Mouse (Mus musculus) embryonic facial prominence, embryonic 10.5 days (tissue): ENCODE data around the gene Cdh15. TPM values are rescaled to one million over a fixed set of nuclear protein-coding genes. Genes with fewer than 3 reads are reported as not detected.

Experiments used
- DNase-seq: peaks from one replicate; pipeline ENCODE4 v3.0.0-alpha.2; 2017; ENCODE audit warnings: low spot score
- H3K27ac ChIP-seq: fragments of 300-500 bp; sonication (generic); replicated peaks from 2 replicates; pipeline ENCODE4 v1.5.1; 2016; ENCODE audit warnings: mild to moderate bottlenecking
- H3K27me3 ChIP-seq: fragments of 300-500 bp; sonication (generic); replicated peaks from 2 replicates; pipeline ENCODE4 v1.6.1; 2016; ENCODE audit warnings: low read depth, mild to moderate bottlenecking; ENCODE audit not compliant: poor library complexity, severe bottlenecking
- H3K36me3 ChIP-seq: fragments of 300-500 bp; sonication (generic); replicated peaks from 2 replicates; pipeline ENCODE4 v1.6.1; 2016; ENCODE audit warnings: mild to moderate bottlenecking, moderate library complexity
- H3K4me1 ChIP-seq: fragments of 300-500 bp; sonication (generic); 2 replicates; pipeline ENCODE4 v1.6.1; 2016
- H3K4me3 ChIP-seq: fragments of 300-500 bp; sonication (generic); 2 replicates; pipeline ENCODE4 v1.5.1; 2016; ENCODE audit warnings: mild to moderate bottlenecking, moderate library complexity
- H3K9me3 ChIP-seq: fragments of 300-500 bp; sonication (generic); 2 replicates; pipeline ENCODE4 v1.6.1; 2016; ENCODE audit warnings: mild to moderate bottlenecking
- WGBS: fragments of 180-500 bp; shearing (Covaris S2); methylation state at CpG from one replicate; pipeline ENCODE4 v1.1.7; 2016; 5-methylcytosine and 5-hydroxymethylcytosine counted together
- polyA plus RNA-seq: library from polyadenylated mRNA; unstranded; fragments of >200 nt; fragmentation: Nextera tagmentation; extraction: Ambion mirVana; gene quantifications from 2 replicates; pipeline ENCODE4 v1.2.1, GENCODE M21; 2016

Gene Cdh15
- 1.7 and 2.0 TPM in 2 replicates for polyA plus RNA-seq

DNA sequence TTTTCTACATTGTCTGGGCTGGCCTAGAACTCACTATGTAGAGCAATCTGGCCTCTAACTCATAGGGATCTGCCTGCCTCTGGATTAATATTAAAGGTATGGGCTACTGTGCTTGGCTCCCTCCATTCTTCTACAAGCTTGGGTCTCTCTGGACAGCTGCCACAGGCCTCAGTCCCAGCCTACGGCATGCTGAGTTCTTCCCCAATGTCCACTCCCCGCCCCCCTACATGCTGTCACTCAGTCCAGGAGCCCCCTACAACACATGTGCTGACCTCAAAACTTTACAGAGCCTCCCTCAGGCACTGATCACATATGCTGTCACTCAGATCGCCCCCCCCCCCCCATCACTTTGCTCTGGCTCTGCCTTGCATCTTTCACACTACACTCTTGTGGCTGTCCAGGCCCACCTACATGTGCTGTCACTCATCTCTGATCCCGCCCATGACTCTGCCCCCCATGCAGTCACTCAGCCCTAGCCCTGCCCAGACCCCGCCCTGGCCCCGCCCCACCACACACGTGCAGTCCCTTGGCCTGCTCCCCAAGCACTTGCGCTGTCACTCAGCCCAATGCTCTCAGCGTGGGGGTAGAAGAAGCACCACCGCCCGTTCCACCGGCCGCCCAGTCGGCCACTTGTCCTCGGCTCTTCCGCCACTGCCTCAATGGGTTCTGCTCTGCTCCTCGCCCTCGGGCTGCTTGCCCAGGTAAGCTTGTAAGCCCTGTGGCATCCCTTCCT lies at the start of gene Cdh15:
Cdh15 (plus strand) TSS at position 138 of the 733 bp plus-strand sequence.
- Histone ChIP-seq H3K27me3 (peaks cover 39% of the 10 kb centered on the region), H3K27ac (peak within 1 kb of the TSS; percentile 51; the same call in 1 of the 2 replicates), H3K9me3 (no peaks in the 10 kb centered on the region), H3K4me3 (peak within 1 kb of the TSS; percentile 44), H3K4me1 (peaks cover 40% of the 10 kb centered on the region), H3K36me3 (no peaks in the 10 kb centered on the region)
- DNase-seq: peak; percentile 86
- 14% methylated on average over 18 of the region's 18 CpGs for WGBS

- Histone ChIP-seq H3K9me3 (no peaks in the 10 kb centered on the region), H3K4me1 (peaks cover 34% of the 10 kb centered on the region), H3K4me3 (no peak overlapping the region), H3K27me3 (peaks cover 37% of the 10 kb centered on the region), H3K36me3 (peaks cover 15% of the 10 kb centered on the region), H3K27ac (peak overlapping the region; percentile 27; the same call in 1 of the 2 replicates)
- peak; percentile 28 for DNase-seq
- WGBS: 25% methylated on average over 15 of the region's 15 CpGs
Observed at GRCm38 (mm10) chr8:122803906-122804761, 43.6 kb upstream of the Cdh15 start.

DNA sequence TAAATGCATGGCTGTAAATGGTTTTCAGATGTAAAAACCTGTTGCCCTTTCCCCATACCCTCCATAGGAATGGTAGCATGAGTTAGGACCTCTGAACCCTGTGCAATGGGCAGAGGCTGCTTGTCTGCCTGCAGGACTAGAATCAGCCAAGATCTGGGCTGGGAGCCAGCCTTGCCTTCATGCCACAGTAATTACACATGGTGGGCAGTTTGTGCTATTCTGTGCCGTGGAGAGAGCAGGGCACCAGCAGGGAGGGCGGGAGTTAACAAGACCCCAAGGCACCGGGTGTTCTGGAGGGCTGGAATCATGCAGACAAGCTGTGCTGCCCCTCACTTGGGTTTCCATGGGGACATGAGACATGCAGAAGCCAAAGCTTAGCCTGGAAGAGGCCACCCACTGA lies 42.4 kb upstream of the Cdh15 start:
- Histone ChIP-seq H3K4me1 (peaks cover 34% of the 10 kb centered on the region), H3K4me3 (no peak overlapping the region), H3K27ac (0 out of 2 replicates have a peak overlapping the region, but pooled peaks have one; percentile 19), H3K27me3 (peaks cover 37% of the 10 kb centered on the region), H3K36me3 (peaks cover 15% of the 10 kb centered on the region), H3K9me3 (no peaks in the 10 kb centered on the region)
- 69% methylated on average over 3 of the region's 3 CpGs for WGBS
- DNase-seq: no peak

DNA sequence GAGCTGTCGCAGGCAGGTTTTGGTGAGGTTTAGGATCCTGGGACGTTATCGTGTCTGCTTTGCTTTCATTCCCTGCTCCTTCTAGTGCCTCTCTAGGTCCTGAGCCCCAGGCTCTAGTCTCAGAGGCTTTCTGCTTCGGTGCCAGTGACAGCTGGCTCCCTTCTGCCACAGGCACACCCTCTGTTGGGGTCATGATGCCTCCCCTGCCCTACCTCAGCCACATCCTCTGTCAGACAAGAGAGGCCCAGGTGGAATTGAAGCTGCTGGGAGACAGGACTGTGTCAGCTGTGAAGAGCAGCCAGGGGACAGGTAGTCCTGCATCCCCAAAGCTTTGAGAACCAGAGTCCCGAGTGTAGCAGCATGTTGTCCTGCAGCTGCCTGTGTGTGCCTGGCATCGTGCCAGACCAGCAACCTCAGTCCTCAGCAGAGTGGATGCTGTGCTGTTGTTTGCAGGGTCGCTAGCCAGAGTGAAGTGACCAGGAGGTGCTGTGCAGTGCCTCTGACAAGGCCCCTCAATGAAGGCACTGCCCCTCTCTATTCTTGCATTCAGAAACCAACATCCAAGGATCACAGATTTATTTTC lies 40.7 kb upstream of the Cdh15 start:
- no peaks in the 10 kb centered on the region for H3K9me3 ChIP-seq
- 76% methylated on average over 7 of the region's 7 CpGs for WGBS
- peaks cover 27% of the 10 kb centered on the region for H3K36me3 ChIP-seq
- no peak for DNase-seq
- peaks cover 33% of the 10 kb centered on the region for H3K27me3 ChIP-seq
- H3K4me3 ChIP-seq: no peak overlapping the region
- no peak overlapping the region; the same call in 1 of the 2 replicates for H3K27ac ChIP-seq
- H3K4me1 ChIP-seq: peaks cover 34% of the 10 kb centered on the region

GRCm38 (mm10) chr8:122807907-122808306 lies 39.9 kb upstream of the Cdh15 start:
- WGBS: 84% methylated on average over 4 of the region's 4 CpGs
- peaks cover 24% of the 10 kb centered on the region for H3K27me3 ChIP-seq

GRCm38 (mm10) chr8:122810376-122810775 lies 37.4 kb upstream of the Cdh15 start:
- Histone ChIP-seq H3K27ac (no peak overlapping the region), H3K27me3 (peaks cover 11% of the 10 kb centered on the region), H3K36me3 (peaks cover 40% of the 10 kb centered on the region), H3K4me3 (no peak overlapping the region), H3K9me3 (no peaks in the 10 kb centered on the region), H3K4me1 (peaks cover 10% of the 10 kb centered on the region)
- 87% methylated on average over 8 of the region's 8 CpGs for WGBS
- no peak for DNase-seq

More at GRCm38 (mm10) chr8:122807907-122808306, 39.9 kb upstream of the Cdh15 start:
- Histone ChIP-seq H3K4me1 (peaks cover 34% of the 10 kb centered on the region), H3K36me3 (peaks cover 28% of the 10 kb centered on the region), H3K27ac (no peak overlapping the region), H3K9me3 (no peaks in the 10 kb centered on the region), H3K4me3 (no peak overlapping the region)
- DNase-seq: no peak

GRCm38 (mm10) chr8:122811870-122812494 lies 35.8 kb upstream of the Cdh15 start:
- Histone ChIP-seq H3K9me3 (no peaks in the 10 kb centered on the region), H3K36me3 (peaks cover 44% of the 10 kb centered on the region), H3K27me3 (no peaks in the 10 kb centered on the region; the same call in 1 of the 2 replicates), H3K4me1 (peaks cover 4% of the 10 kb centered on the region; the same call in 1 of the 2 replicates), H3K27ac (no peak overlapping the region; the same call in 1 of the 2 replicates), H3K4me3 (no peak overlapping the region)
- no peak for DNase-seq
- WGBS: 90% methylated on average over 16 of the region's 16 CpGs

DNA sequence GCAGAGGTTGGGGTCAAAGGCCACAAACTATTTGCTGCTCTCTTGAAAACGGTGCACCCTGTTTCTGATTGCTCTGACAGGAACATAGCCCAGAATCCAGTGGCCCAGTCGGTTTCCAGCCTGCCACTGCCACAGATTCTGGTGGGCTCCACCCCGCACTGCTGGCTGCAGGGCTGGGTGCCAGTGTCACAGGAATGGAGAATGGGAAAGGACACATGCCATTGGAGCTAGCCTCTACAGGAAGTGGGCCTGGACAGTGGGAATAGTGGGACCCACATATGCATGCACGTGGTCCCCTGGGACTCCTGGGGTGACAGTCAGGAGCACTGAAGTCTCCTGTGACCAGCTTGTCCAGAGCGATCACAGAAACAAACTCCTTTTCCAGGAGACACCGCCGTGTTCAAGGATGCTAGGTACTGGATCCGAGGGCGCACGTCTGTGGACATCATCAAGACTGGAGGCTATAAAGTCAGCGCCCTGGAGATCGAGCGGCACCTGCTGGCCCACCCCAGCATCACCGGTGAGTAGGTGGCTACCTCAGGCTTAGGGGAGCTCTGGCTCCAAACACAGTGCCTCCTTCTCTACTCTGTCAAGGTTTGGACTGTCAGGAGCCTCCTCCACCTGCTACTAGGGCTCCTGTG lies 35.0 kb upstream of the Cdh15 start:
- no peak overlapping the region; the same call in 1 of the 2 replicates for H3K27ac ChIP-seq
- H3K36me3 ChIP-seq: peaks cover 48% of the 10 kb centered on the region
- 0 out of 2 replicates have a peak, but pooled peaks cover 3% of the 10 kb centered on the region for H3K27me3 ChIP-seq
- H3K4me3 ChIP-seq: no peak overlapping the region
- 78% methylated on average over 14 of the region's 14 CpGs for WGBS
- DNase-seq: no peak
- H3K4me1 ChIP-seq: peaks cover 11% of the 10 kb centered on the region
- no peaks in the 10 kb centered on the region for H3K9me3 ChIP-seq

GRCm38 (mm10) chr8:122814608-122815007 lies 33.2 kb upstream of the Cdh15 start:
- Histone ChIP-seq H3K4me3 (no peak overlapping the region), H3K36me3 (peaks cover 48% of the 10 kb centered on the region), H3K4me1 (peaks cover 19% of the 10 kb centered on the region), H3K27me3 (0 out of 2 replicates have a peak, but pooled peaks cover 3% of the 10 kb centered on the region), H3K9me3 (no peaks in the 10 kb centered on the region), H3K27ac (no peak overlapping the region)
- 19% methylated on average over 7 of the region's 7 CpGs for WGBS
- no peak for DNase-seq

- Histone ChIP-seq H3K4me1 (peaks cover 19% of the 10 kb centered on the region), H3K27me3 (0 out of 2 replicates have a peak, but pooled peaks cover 3% of the 10 kb centered on the region), H3K4me3 (no peak overlapping the region), H3K27ac (no peak overlapping the region), H3K9me3 (no peaks in the 10 kb centered on the region), H3K36me3 (peaks cover 37% of the 10 kb centered on the region)
- no peak for DNase-seq
- 89% methylated on average over 6 of the region's 6 CpGs for WGBS
Observed at GRCm38 (mm10) chr8:122816965-122817364, 30.8 kb upstream of the Cdh15 start.

DNA sequence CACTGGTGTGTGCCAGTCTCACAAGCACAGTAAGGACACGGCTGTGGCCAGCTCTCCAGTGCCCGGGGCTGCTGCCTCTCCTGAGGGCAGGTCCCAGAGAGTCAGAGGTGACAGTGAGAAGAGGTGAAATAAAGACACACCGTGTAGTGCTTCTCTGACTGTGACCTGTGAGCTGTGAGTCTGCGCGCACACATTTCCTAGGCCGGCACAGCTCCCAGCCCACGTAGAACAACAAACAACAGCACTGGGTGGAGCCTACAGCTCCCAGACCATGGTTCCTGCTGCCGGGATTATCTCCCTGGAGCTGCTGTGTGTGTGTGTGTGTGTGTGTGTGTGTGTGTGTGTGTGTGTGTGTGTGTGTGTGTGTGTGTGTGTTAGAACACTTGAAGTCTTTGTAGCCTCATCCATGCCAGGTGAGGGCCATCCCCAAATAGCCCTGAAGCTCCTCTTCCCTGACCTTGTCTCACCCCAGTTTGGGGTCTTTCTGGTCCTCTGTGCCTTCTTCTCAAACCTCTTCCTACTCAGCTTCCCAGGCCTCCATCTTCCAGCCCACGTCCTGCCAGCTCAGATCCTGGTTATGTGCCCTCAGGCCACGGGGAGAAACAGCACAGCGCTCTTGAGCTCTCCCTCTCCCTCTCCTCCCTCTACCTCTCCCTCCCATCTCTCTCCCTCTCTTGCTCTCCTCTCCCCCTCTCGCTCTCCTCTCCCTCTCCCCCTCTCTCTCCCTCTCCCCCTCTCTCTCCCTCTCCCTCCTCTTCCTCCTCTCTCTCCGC lies 29.9 kb upstream of the Cdh15 start:
- Histone ChIP-seq H3K9me3 (no peaks in the 10 kb centered on the region), H3K4me1 (peaks cover 19% of the 10 kb centered on the region), H3K4me3 (no peak overlapping the region), H3K36me3 (peaks cover 28% of the 10 kb centered on the region), H3K27ac (peak overlapping the region; percentile 59), H3K27me3 (0 out of 2 replicates have a peak, but pooled peaks cover 3% of the 10 kb centered on the region)
- DNase-seq: peak; percentile 35
- WGBS: 38% methylated on average over 13 of the region's 13 CpGs
